Mouse (Mus musculus) lung, embryonic 14.5 days (tissue): ENCODE measurements around the gene Kcnn4. TPM values are rescaled to one million over a fixed set of nuclear protein-coding genes. Genes with fewer than 3 reads are reported as not detected.

Experiments used
- ATAC-seq: fragments of 200-750 bp; cut with Nextera tagmentation; 2 replicates; pipeline ENCODE4 v1.8.0; 2017; ENCODE audit warnings: mild to moderate bottlenecking, moderate TSS enrichment, moderate library complexity; ENCODE audit not compliant: insufficient read depth
- DNase-seq: peaks from one replicate; pipeline ENCODE4 v3.0.0-alpha.2; 2015
- H3K27ac ChIP-seq: fragments of 300-500 bp; sonication (generic); 2 replicates; pipeline ENCODE4 v1.5.1; 2014; ENCODE audit warnings: low read depth, mild to moderate bottlenecking, moderate library complexity
- H3K27me3 ChIP-seq: fragments of 300-500 bp; sonication (generic); 2 replicates; pipeline ENCODE4 v1.6.1; 2014; ENCODE audit warnings: low read length, control low read depth; ENCODE audit not compliant: insufficient read depth
- H3K36me3 ChIP-seq: fragments of 300-500 bp; sonication (generic); 2 replicates; pipeline ENCODE4 v1.6.1; 2014; ENCODE audit warnings: control low read depth; ENCODE audit not compliant: insufficient read depth
- H3K4me1 ChIP-seq: fragments of 300-500 bp; sonication (generic); 2 replicates; pipeline ENCODE4 v1.6.1; 2014; ENCODE audit warnings: antibody characterized with exemption, control low read depth; ENCODE audit not compliant: insufficient read depth
- H3K4me2 ChIP-seq: fragments of 300-500 bp; sonication (generic); 2 replicates; pipeline ENCODE4 v1.6.1; 2014; ENCODE audit warnings: mild to moderate bottlenecking
- H3K4me3 ChIP-seq: fragments of 300-500 bp; sonication (generic); 2 replicates; pipeline ENCODE4 v1.5.1; 2014; ENCODE audit warnings: low read depth, low read length
- H3K9ac ChIP-seq: fragments of 300-500 bp; sonication (generic); 2 replicates; pipeline ENCODE4 v1.6.1; 2014
- H3K9me3 ChIP-seq: fragments of 300-500 bp; sonication (generic); 2 replicates; pipeline ENCODE4 v1.6.1; 2016; ENCODE audit warnings: low read depth, low read length, control low read depth
- CTCF ChIP-seq: IDR thresholded peaks from 2 replicates; pipeline ENCODE4 v1.5.1; 2016; ENCODE audit warnings: antibody characterized with exemption, low read depth
- WGBS: fragments of 180-500 bp; shearing (Covaris S2); extraction: QIAGEN DNeasy Blood & Tissue Kit; methylation state at CpG from one replicate; pipeline ENCODE4 v1.1.7; 2014; 5-methylcytosine and 5-hydroxymethylcytosine counted together
- polyA plus RNA-seq: library from polyadenylated mRNA; unstranded; fragments of >200 nt; fragmentation: Nextera tagmentation; extraction: Ambion mirVana; gene quantifications from 2 replicates; pipeline ENCODE4 v1.2.1, GENCODE M21; 2014

The Kcnn4 gene
- polyA plus RNA-seq = 1.6 and 1.7 TPM in 2 replicates

DNA sequence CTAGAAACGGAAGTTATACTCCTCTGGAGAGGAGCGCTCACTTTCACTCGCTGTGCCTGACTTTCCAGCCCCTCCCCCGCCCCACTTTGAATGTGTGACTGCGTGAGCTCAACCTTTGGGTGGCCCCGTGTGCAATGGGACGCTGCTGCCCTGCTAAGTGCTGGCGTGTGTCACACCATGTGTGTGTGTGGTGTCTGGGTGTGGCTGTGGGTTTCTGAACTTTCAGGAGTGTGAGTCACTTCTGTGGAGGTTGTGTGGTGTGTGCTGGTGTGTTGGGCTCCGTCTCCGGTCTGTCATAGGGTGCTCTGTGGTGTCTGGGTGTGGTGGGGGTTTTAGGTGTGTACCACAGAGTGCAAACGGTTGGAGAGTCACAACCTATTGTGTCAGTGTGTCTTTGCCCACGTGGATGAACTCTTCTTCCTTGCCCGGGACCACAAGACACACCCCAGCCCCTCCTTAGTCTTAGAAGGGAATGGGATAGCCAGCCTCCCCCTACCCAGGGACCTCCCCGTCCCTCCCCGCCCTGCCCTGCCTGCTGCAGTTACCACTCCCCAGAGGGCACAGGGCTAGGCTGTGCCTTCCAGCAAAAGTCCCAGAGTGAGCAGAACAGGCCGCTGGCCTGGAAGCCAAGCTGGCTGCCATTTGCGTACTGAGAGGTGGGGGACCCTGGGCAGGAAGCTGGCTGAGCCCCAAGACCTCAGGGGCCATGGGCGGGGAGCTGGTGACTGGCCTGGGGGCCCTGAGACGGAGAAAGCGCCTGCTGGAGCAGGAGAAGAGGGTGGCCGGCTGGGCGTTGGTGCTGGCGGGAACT, at the start of gene Kcnn4:
Kcnn4 (plus strand) TSS at position 533 of the 811 bp plus-strand sequence.
- H3K4me3 ChIP-seq = peak within 1 kb of the TSS; percentile 24; the same call in 1 of the 2 replicates
- TF ChIP-seq CTCF = no peak
- H3K9ac ChIP-seq = peak within 1 kb of the TSS; percentile 43
- H3K27ac ChIP-seq = peak within 1 kb of the TSS; percentile 55; the same call in 1 of the 2 replicates
- H3K4me1 ChIP-seq = peaks cover 3% of the 10 kb centered on the region; the same call in 1 of the 2 replicates
- no peaks in the 10 kb centered on the region for H3K27me3 ChIP-seq
- 0 out of 2 replicates have a peak within 1 kb of the TSS, but pooled peaks have one; percentile 20 for H3K4me2 ChIP-seq
- H3K9me3 ChIP-seq = no peaks in the 10 kb centered on the region
- 34% methylated on average over 23 of the region's 23 CpGs for WGBS
- H3K36me3 ChIP-seq = no peaks in the 10 kb centered on the region
- DNase-seq (no peak), ATAC-seq (peak; percentile 45)

DNA sequence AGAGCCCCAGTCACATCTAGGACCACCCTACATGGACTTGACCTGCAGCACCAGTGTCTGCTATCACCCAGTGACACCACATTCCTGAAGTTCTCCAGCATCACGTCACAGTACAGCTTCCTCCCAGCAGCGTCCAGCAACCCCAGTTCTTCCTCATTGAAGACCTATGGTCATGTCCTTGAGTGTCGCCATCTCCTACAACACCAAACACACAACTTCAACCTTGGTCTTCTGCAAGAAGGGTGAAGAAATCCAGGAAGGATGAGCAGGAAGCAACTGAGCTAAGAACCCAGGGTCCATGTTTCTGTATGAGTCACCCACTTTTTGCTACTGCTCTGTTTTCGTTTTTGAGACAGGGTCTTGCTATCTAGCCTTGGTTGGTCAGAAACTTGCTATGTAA, 47.5 kb upstream of the Kcnn4 start:
- Histone ChIP-seq H3K9ac (no peak overlapping the region), H3K27me3 (no peaks in the 10 kb centered on the region), H3K36me3 (no peaks in the 10 kb centered on the region), H3K9me3 (peaks cover 6% of the 10 kb centered on the region; the same call in 1 of the 2 replicates), H3K4me1 (no peaks in the 10 kb centered on the region), H3K4me3 (no peak overlapping the region), H3K4me2 (no peak overlapping the region), H3K27ac (no peak overlapping the region)
- no peak for DNase-seq
- ATAC-seq = no peak
- 75% methylated on average over 4 of the region's 4 CpGs for WGBS
- no peak for TF ChIP-seq CTCF

DNA sequence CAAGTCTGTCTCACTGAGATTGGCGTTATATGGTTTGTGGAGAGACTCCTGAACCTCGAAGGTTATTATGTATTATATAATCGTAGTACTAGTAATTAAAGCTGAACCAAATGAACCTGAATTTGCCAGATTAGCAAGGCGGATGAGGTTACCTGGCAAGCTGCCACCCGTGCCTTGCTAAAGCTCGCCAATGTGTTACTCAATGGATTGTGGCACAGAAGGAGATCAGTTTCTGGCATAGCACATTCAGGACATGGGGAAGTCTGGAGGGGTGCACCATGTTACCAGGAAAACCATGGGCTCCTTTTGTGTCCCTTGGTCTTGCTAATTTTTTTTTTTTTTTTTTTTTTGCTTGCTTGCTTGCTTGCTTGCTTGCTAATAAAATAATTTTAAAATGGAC, 44.9 kb upstream of the Kcnn4 start:
- Histone ChIP-seq H3K4me1 (no peaks in the 10 kb centered on the region), H3K4me3 (no peak overlapping the region), H3K4me2 (peak overlapping the region; percentile 56; the same call in 1 of the 2 replicates), H3K27me3 (no peaks in the 10 kb centered on the region), H3K36me3 (no peaks in the 10 kb centered on the region), H3K9me3 (peaks cover 6% of the 10 kb centered on the region; the same call in 1 of the 2 replicates), H3K9ac (no peak overlapping the region; the same call in 1 of the 2 replicates), H3K27ac (no peak overlapping the region)
- TF ChIP-seq CTCF = no peak
- DNase-seq = no peak
- ATAC-seq = no peak
- WGBS = 86% methylated on average over 6 of the region's 6 CpGs

DNA sequence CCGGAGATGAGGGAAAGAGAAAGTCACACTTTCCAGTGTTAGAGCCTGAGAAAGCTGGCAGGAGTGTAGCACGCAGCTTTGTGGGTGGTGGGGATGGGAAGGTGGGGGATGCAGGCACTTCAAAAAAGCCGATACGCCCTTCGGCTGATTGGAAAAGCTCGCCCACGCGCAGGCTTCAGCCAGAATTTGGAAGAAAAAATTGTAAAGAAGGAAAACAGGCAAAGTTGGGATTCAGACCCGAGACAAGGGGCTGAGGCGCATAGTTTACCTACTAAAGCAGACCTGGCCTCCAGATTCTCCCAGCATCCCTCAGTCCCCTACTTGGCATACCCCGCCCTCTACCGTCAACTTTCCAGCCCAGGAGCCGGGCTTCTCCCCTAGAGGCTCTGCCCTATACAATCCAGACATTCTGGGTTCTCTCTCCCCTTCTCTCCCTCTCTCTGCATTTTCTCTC, 44.4 kb upstream of the Kcnn4 start:
- H3K9ac ChIP-seq = peak overlapping the region; percentile 29; the same call in 1 of the 2 replicates
- peak overlapping the region; percentile 56 for H3K4me2 ChIP-seq
- no peak overlapping the region for H3K27ac ChIP-seq
- peaks cover 6% of the 10 kb centered on the region; the same call in 1 of the 2 replicates for H3K9me3 ChIP-seq
- no peaks in the 10 kb centered on the region for H3K27me3 ChIP-seq
- ATAC-seq (peak; percentile 63), DNase-seq (peak; percentile 48)
- no peaks in the 10 kb centered on the region for H3K36me3 ChIP-seq
- TF ChIP-seq CTCF = 0 out of 2 replicates have a peak, but pooled peaks have one; percentile 9
- 5% methylated on average over 13 of the region's 13 CpGs for WGBS
- peak overlapping the region; percentile 24 for H3K4me3 ChIP-seq
- no peaks in the 10 kb centered on the region for H3K4me1 ChIP-seq

DNA sequence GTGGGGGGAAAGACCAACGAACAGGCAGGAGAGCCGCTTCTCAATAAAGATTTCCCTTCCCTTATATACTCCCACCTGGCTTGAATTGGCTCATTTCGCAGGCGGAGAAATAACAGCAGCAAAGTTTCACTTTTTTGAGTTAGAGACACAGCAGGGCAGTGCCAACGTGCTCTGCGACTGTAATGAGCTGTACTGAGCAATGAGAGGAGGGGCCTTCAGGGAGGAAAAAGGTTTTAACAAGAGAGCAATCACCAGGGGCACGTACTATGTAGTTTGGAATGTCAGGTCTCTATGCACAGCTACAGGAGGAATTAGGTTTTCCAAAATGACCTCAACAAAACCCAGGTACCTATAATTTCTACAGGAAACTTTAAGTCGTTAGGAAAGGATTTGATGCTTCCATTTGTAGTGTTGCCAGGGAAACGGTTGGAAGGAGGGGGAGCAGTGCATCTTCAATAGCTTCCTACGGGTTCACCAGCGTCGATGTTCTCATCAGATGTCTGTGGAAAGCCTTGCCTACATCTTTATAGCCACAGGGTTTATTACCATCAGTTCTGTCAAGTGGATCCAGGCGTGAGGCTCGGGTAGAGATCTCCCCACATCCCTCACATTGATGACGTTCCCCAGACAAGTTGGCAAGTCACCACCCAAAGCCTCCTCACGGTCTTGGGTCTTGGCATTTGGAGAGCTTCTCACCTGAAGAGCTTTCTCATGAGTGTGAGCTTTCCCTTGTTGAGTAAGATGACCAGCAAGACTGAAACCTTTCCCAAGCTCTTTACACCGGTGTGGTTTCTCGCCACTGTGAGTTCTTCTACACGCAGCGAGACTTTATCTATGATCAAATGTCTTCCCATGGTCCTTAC, 43.6 kb upstream of the Kcnn4 start:
- no peak overlapping the region for H3K27ac ChIP-seq
- no peaks in the 10 kb centered on the region for H3K27me3 ChIP-seq
- DNase-seq (no peak), ATAC-seq (no peak)
- H3K36me3 ChIP-seq = no peaks in the 10 kb centered on the region
- H3K4me1 ChIP-seq = no peaks in the 10 kb centered on the region
- peak overlapping the region; percentile 24 for H3K4me3 ChIP-seq
- H3K9ac ChIP-seq = peak overlapping the region; percentile 29; the same call in 1 of the 2 replicates
- peaks cover 6% of the 10 kb centered on the region; the same call in 1 of the 2 replicates for H3K9me3 ChIP-seq
- H3K4me2 ChIP-seq = peak overlapping the region; percentile 56
- WGBS = 50% methylated on average over 20 of the region's 20 CpGs
- no peak for TF ChIP-seq CTCF

DNA sequence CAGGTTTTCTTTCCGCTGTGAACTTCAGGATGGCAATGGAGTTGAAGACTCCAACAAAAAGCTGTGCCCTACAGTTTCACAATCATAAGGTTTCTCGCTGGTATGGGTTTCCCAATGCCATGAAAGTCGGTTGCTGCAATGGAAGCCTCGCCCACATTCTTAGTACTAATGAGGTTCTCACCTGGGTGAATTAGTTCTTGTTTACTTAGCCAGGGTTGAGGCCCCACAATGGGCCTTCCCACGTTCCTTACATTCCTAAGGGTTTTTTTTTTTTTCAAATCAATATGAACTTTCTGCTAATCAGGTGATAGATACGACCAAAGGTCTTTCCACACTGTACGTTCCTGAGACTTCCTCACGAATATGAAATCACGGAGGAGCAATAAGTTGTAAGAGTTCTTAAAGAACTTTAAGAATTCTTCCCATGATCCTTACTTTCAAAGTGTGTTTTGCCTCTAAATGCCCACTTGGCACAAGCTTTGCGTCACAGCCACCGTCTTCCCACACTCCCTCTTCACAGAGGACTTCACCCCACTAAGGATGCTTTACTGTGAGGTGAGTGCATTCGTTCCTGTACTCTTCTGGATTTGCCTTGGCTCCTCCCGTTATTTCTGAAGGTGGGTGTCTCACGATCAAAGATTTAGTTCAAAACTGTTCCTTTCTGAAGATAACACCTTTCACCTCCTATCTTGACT, 42.6 kb upstream of the Kcnn4 start:
- Histone ChIP-seq H3K27ac (no peak overlapping the region), H3K4me3 (no peak overlapping the region), H3K36me3 (no peaks in the 10 kb centered on the region), H3K4me2 (no peak overlapping the region), H3K27me3 (no peaks in the 10 kb centered on the region), H3K9me3 (peaks cover 6% of the 10 kb centered on the region; the same call in 1 of the 2 replicates), H3K4me1 (no peaks in the 10 kb centered on the region), H3K9ac (no peak overlapping the region)
- no peak for TF ChIP-seq CTCF
- 70% methylated on average over 14 of the region's 14 CpGs for WGBS
- ATAC-seq = no peak
- no peak for DNase-seq
